Mouse (Mus musculus): ENCODE results near the gene Irgm2. TPM values are rescaled to one million over a fixed set of nuclear protein-coding genes. Genes with fewer than 3 reads are reported as not detected.
"Not testable (repeated sequence)": the region's sequence is repeated elsewhere in the genome, so short reads cannot be mapped to it uniquely, and the experiment has no call there.

Irgm2 gene
- 3.7 and 4.0 TPM in 2 replicates for polyA plus RNA-seq (2015; fragmentation: Nextera tagmentation; extraction: Ambion mirVana)

DNA sequence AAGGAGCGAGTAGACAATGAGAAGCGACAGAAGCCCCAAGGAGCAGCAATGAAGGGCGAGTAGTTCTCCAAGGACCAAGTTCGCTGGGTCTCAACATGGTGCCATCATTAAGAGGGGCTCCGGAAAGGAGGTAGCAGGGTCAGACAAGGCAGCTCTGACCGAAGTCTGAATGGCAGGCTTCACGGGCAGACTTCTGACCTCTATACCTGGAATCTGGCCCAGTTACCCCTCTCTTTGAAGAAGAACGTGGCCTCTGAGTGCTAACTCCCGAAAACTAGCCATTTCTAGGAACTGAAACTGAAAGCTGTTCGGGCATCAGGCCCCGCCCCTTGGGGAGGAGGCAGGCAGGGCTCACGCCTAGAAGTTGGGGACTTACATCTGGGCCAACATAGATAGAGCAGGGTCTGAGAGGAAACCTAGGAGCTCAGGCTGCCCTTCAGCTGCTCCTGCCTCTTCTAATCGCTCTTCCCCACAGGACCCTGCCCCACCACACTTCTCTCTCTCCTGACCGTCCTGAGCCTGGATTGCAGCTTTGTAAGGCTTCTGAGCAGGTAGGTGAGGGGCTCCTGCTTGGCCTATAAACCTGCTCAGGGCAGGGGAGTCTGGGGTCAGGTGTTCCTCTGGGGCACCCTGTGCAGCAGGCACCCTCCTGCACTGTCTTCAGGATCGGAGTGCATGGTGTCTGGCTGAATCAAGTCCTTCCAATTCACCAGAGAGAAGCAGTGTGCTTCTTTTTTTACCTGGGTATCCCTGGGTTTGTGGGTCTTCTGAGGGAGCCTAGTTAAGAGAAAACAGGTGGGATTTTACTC, at the start of gene Irgm2, which contains the start of gene Igtp:
Gene Irgm2 (plus strand): TSS at position 390 of the 809 bp plus-strand sequence.
Gene Igtp (plus strand): TSS at position 328 of the 809 bp plus-strand sequence.
- not testable (repeated sequence) for H3K4me1 ChIP-seq (ENCODE audit: control insufficient read depth, insufficient read depth, low read length); H3K27me3 ChIP-seq (ENCODE audit: control insufficient read depth, insufficient read depth, low read length); H3K36me3 ChIP-seq (ENCODE audit: control insufficient read depth, insufficient read depth, low read length); H3K9me3 ChIP-seq (replicated peaks; ENCODE audit: control insufficient read depth, low read length)
- H3K4me2 ChIP-seq (ENCODE audit: low read depth, low read length): peak within 1 kb of the TSS; percentile 80
- WGBS: 7% methylated on average over 13 of the region's 15 CpGs
- H3K27ac ChIP-seq (ENCODE audit: low read length): peak within 1 kb of the TSS; percentile 46
- H3K4me3 ChIP-seq (replicated peaks; ENCODE audit: low read length): peak within 1 kb of the TSS; percentile 63
- ATAC-seq (ENCODE audit: insufficient read depth, low FRiP score): peak; percentile 90
- H3K9ac ChIP-seq (ENCODE audit: low read length): peak within 1 kb of the TSS; percentile 77

DNA sequence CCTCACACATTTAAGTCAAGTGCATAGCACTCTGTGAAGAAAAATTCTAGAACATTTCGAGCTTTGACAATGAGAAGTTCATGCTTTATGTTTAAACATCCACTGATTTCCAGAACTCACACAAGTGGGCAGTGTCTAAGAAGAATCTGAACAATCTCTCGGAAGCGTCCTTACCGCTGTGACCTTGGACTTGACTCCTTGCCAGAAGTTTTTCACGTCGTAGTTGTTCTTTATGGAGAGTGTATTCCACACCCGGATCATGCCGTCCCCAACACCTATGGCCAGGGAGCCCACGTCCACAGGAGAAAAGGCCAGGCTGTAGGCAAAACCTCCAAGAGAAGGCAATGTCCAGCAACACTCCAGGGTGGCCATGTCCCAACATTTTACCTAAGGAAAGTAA, 44.0 kb upstream of the Irgm2 start:
- Histone ChIP-seq H3K27ac (ENCODE audit: low read length) (no peak overlapping the region), H3K36me3 (ENCODE audit: control insufficient read depth, insufficient read depth, low read length) (peaks cover 26% of the 10 kb centered on the region), H3K9ac (ENCODE audit: low read length) (no peak overlapping the region), H3K4me2 (ENCODE audit: low read depth, low read length) (no peak overlapping the region), H3K4me1 (ENCODE audit: control insufficient read depth, insufficient read depth, low read length) (no peaks in the 10 kb centered on the region), H3K9me3 (replicated peaks; ENCODE audit: control insufficient read depth, low read length) (no peaks in the 10 kb centered on the region), H3K27me3 (ENCODE audit: control insufficient read depth, insufficient read depth, low read length) (no peaks in the 10 kb centered on the region), H3K4me3 (replicated peaks; ENCODE audit: low read length) (no peak overlapping the region)
- ATAC-seq (ENCODE audit: insufficient read depth, low FRiP score): no peak
- 91% methylated on average over 9 of the region's 9 CpGs for WGBS

DNA sequence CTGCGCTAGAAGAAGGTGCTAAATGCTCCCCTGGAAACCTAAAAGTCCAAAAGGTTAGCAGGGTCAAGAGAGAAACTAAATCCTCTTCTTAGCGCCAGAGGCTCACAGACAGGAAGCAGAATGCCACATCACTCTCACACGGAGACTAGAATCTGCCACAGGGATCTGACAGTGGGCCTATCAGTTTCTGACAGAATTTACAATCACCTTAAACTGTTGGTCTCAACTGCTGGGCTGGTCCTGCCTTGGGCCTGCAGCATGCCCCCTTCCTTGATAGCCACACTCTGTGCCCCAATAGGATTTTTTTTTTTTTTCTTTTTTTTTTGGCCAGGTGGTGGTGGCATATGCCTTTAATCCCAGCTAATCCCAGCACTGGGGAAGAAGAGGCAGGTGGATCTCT, 42.5 kb upstream of the Irgm2 start:
- no peak overlapping the region for H3K27ac ChIP-seq (ENCODE audit: low read length)
- H3K9me3 ChIP-seq (replicated peaks; ENCODE audit: control insufficient read depth, low read length): no peaks in the 10 kb centered on the region
- H3K36me3 ChIP-seq (ENCODE audit: control insufficient read depth, insufficient read depth, low read length): peaks cover 30% of the 10 kb centered on the region
- no peaks in the 10 kb centered on the region for H3K4me1 ChIP-seq (ENCODE audit: control insufficient read depth, insufficient read depth, low read length)
- no peak overlapping the region for H3K4me3 ChIP-seq (replicated peaks; ENCODE audit: low read length)
- no peak overlapping the region for H3K9ac ChIP-seq (ENCODE audit: low read length)
- H3K27me3 ChIP-seq (ENCODE audit: control insufficient read depth, insufficient read depth, low read length): no peaks in the 10 kb centered on the region
- ATAC-seq (ENCODE audit: insufficient read depth, low FRiP score): no peak
- no peak overlapping the region for H3K4me2 ChIP-seq (ENCODE audit: low read depth, low read length)
- 75% methylated on average over 3 of the region's 3 CpGs for WGBS

- no peak for ATAC-seq (ENCODE audit: insufficient read depth, low FRiP score)
- H3K4me3 ChIP-seq (replicated peaks; ENCODE audit: low read length): no peak overlapping the region
- H3K9ac ChIP-seq (ENCODE audit: low read length): no peak overlapping the region
- H3K9me3 ChIP-seq (replicated peaks; ENCODE audit: control insufficient read depth, low read length): 0 out of 2 replicates have a peak, but pooled peaks cover 5% of the 10 kb centered on the region
- H3K4me2 ChIP-seq (ENCODE audit: low read depth, low read length): no peak overlapping the region
- peaks cover 7% of the 10 kb centered on the region for H3K4me1 ChIP-seq (ENCODE audit: control insufficient read depth, insufficient read depth, low read length)
- 93% methylated on average over 2 of the region's 2 CpGs for WGBS
- no peak overlapping the region for H3K27ac ChIP-seq (ENCODE audit: low read length)
- no peaks in the 10 kb centered on the region for H3K27me3 ChIP-seq (ENCODE audit: control insufficient read depth, insufficient read depth, low read length)
- peaks cover 21% of the 10 kb centered on the region for H3K36me3 ChIP-seq (ENCODE audit: control insufficient read depth, insufficient read depth, low read length)
Measured at GRCm38 (mm10) chr11:58165072-58165471, 34.3 kb upstream of the Irgm2 start.

GRCm38 (mm10) chr11:58167822-58168166, 31.6 kb upstream of the Irgm2 start:
- H3K27me3 ChIP-seq (ENCODE audit: control insufficient read depth, insufficient read depth, low read length): no peaks in the 10 kb centered on the region
- H3K4me3 ChIP-seq (replicated peaks; ENCODE audit: low read length): peak overlapping the region; percentile 78
- ATAC-seq (ENCODE audit: insufficient read depth, low FRiP score): no peak; the same call in 1 of the 2 replicates
- 0% methylated on average over 8 of the region's 8 CpGs for WGBS
- H3K9me3 ChIP-seq (replicated peaks; ENCODE audit: control insufficient read depth, low read length): 0 out of 2 replicates have a peak, but pooled peaks cover 5% of the 10 kb centered on the region
- peak overlapping the region; percentile 28; the same call in 1 of the 2 replicates for H3K27ac ChIP-seq (ENCODE audit: low read length)
- peak overlapping the region; percentile 93 for H3K9ac ChIP-seq (ENCODE audit: low read length)
- peaks cover 17% of the 10 kb centered on the region for H3K36me3 ChIP-seq (ENCODE audit: control insufficient read depth, insufficient read depth, low read length)
- H3K4me1 ChIP-seq (ENCODE audit: control insufficient read depth, insufficient read depth, low read length): peaks cover 17% of the 10 kb centered on the region
- H3K4me2 ChIP-seq (ENCODE audit: low read depth, low read length): peak overlapping the region; percentile 79

GRCm38 (mm10) chr11:58168167-58168915, 31.1 kb upstream of the Irgm2 start, which contains the start of gene Gemin5:
Gene Gemin5 (minus strand): TSS chr11:58168539.
- Histone ChIP-seq H3K4me2 (ENCODE audit: low read depth, low read length) (peak within 1 kb of the TSS; percentile 79), H3K4me3 (replicated peaks; ENCODE audit: low read length) (peak within 1 kb of the TSS; percentile 78), H3K36me3 (ENCODE audit: control insufficient read depth, insufficient read depth, low read length) (peaks cover 19% of the 10 kb centered on the region), H3K9ac (ENCODE audit: low read length) (peak within 1 kb of the TSS; percentile 93), H3K27ac (ENCODE audit: low read length) (peak within 1 kb of the TSS; percentile 28; the same call in 1 of the 2 replicates), H3K4me1 (ENCODE audit: control insufficient read depth, insufficient read depth, low read length) (peaks cover 17% of the 10 kb centered on the region), H3K9me3 (replicated peaks; ENCODE audit: control insufficient read depth, low read length) (0 out of 2 replicates have a peak, but pooled peaks cover 5% of the 10 kb centered on the region), H3K27me3 (ENCODE audit: control insufficient read depth, insufficient read depth, low read length) (no peaks in the 10 kb centered on the region)
- WGBS: 1% methylated on average over 71 of the region's 71 CpGs
- peak; percentile 89 for ATAC-seq (ENCODE audit: insufficient read depth, low FRiP score)

- H3K9ac ChIP-seq (ENCODE audit: low read length): no peak overlapping the region
- no peak overlapping the region for H3K4me3 ChIP-seq (replicated peaks; ENCODE audit: low read length)
- H3K27ac ChIP-seq (ENCODE audit: low read length): no peak overlapping the region
- 0 out of 2 replicates have a peak, but pooled peaks cover 5% of the 10 kb centered on the region for H3K9me3 ChIP-seq (replicated peaks; ENCODE audit: control insufficient read depth, low read length)
- ATAC-seq (ENCODE audit: insufficient read depth, low FRiP score): no peak
- H3K4me1 ChIP-seq (ENCODE audit: control insufficient read depth, insufficient read depth, low read length): peaks cover 17% of the 10 kb centered on the region
- H3K36me3 ChIP-seq (ENCODE audit: control insufficient read depth, insufficient read depth, low read length): peaks cover 24% of the 10 kb centered on the region
- no peaks in the 10 kb centered on the region for H3K27me3 ChIP-seq (ENCODE audit: control insufficient read depth, insufficient read depth, low read length)
- no peak overlapping the region for H3K4me2 ChIP-seq (ENCODE audit: low read depth, low read length)
- 57% methylated on average over 4 of the region's 4 CpGs for WGBS
Measured at GRCm38 (mm10) chr11:58169666-58170065, 29.8 kb upstream of the Irgm2 start.

GRCm38 (mm10) chr11:58171459-58172091, 27.8 kb upstream of the Irgm2 start, which contains the start of gene Mrpl22:
Gene Mrpl22 (plus strand): TSS chr11:58171661.
- H3K27me3 ChIP-seq (ENCODE audit: control insufficient read depth, insufficient read depth, low read length): no peaks in the 10 kb centered on the region
- H3K4me3 ChIP-seq (replicated peaks; ENCODE audit: low read length): peak within 1 kb of the TSS; percentile 79
- H3K9me3 ChIP-seq (replicated peaks; ENCODE audit: control insufficient read depth, low read length): no peaks in the 10 kb centered on the region
- peak within 1 kb of the TSS; percentile 16; the same call in 1 of the 2 replicates for H3K27ac ChIP-seq (ENCODE audit: low read length)
- peak; percentile 88 for ATAC-seq (ENCODE audit: insufficient read depth, low FRiP score)
- under 1% methylated on average over 34 of the region's 34 CpGs for WGBS
- H3K9ac ChIP-seq (ENCODE audit: low read length): peak within 1 kb of the TSS; percentile 85
- H3K4me2 ChIP-seq (ENCODE audit: low read depth, low read length): peak within 1 kb of the TSS; percentile 90
- H3K4me1 ChIP-seq (ENCODE audit: control insufficient read depth, insufficient read depth, low read length): peaks cover 17% of the 10 kb centered on the region
- H3K36me3 ChIP-seq (ENCODE audit: control insufficient read depth, insufficient read depth, low read length): peaks cover 22% of the 10 kb centered on the region

Data from stomach, embryonic 16.5 days (tissue).